Mouse (Mus musculus) left cerebral cortex, adult 2 months (tissue): ENCODE data around the gene Shtn1. TPM values are rescaled to one million over a fixed set of nuclear protein-coding genes. Genes with fewer than 3 reads are reported as not detected.

Experiments used
- DNase-seq, 2 experiments: peaks; one replicate each; pipeline ENCODE4 v3.0.0; 2021 to 2022; ENCODE audit warnings: low spot score in 2 of 2, mixed read lengths in 1 of 2; ENCODE audit errors: extremely low spot score in 1 of 2
- H3K27ac ChIP-seq: fragments of 200-600 bp; 2 replicates; pipeline ENCODE4 v1.8.1; 2022
- H3K4me3 ChIP-seq: fragments of 200-600 bp; 2 replicates; pipeline ENCODE4 v1.8.1; 2022
- CTCF ChIP-seq: fragments of 200-600 bp; IDR thresholded peaks from 2 replicates; pipeline ENCODE4 v1.8.1; 2022; ENCODE audit warnings: antibody characterized with exemption, mild to moderate bottlenecking, moderate library complexity
- intact Hi-C: fragments of 180-260 bp; cut with DNase I; formaldehyde crosslinking; loops from one replicate; pipeline ENCODE4 v1.15.1; 2025
- total RNA-seq, 2 experiments: library from RNA; stranded (reverse); gene quantifications; 2 replicates each; pipeline ENCODE4 v1.2.3; 2021

The Shtn1 gene
- total RNA-seq, 2 experiments from 2014 or later, result 17.6 to 19.5 TPM

- H3K4me3 ChIP-seq, result no peak overlapping the region
- intact Hi-C loops, result no loop called here
- no peak for DNase-seq
- no peak for TF ChIP-seq CTCF
- H3K27ac ChIP-seq, result no peak overlapping the region
Measured at GRCm38 (mm10) chr19:59048852-59049251, 27.0 kb downstream of the Shtn1 start.

- TF ChIP-seq CTCF, result no peak
- intact Hi-C loops, result no loop called here
- Histone ChIP-seq H3K4me3 (no peak overlapping the region), H3K27ac (no peak overlapping the region)
- DNase-seq, result no peak
Measured at GRCm38 (mm10) chr19:59047511-59047910, 28.4 kb downstream of the Shtn1 start.

- intact Hi-C loops, result no loop called here
- no peak for TF ChIP-seq CTCF
- no peak overlapping the region for H3K27ac ChIP-seq
- no peak overlapping the region for H3K4me3 ChIP-seq
- no peak for DNase-seq
Measured at GRCm38 (mm10) chr19:59041086-59041485, 34.8 kb downstream of the Shtn1 start.

GRCm38 (mm10) chr19:59038793-59039192 is 37.1 kb downstream of the Shtn1 start:
- no peak overlapping the region for H3K27ac ChIP-seq
- TF ChIP-seq CTCF, result no peak
- H3K4me3 ChIP-seq, result no peak overlapping the region
- no peak for DNase-seq
- intact Hi-C loops, result no loop called here

- no peak for DNase-seq
- no peak for TF ChIP-seq CTCF
- Histone ChIP-seq H3K4me3 (no peak overlapping the region), H3K27ac (no peak overlapping the region)
- intact Hi-C loops, result no loop called here
Measured at GRCm38 (mm10) chr19:59036811-59037210, 39.1 kb downstream of the Shtn1 start.

- H3K27ac ChIP-seq, result no peak overlapping the region
- intact Hi-C loops, result no loop called here
- no peak overlapping the region for H3K4me3 ChIP-seq
- no peak for TF ChIP-seq CTCF
- DNase-seq, result no peak
Measured at GRCm38 (mm10) chr19:59033241-59033640, 42.7 kb downstream of the Shtn1 start.

GRCm38 (mm10) chr19:59030221-59030620 is 45.7 kb downstream of the Shtn1 start:
- DNase-seq, result no peak
- TF ChIP-seq CTCF, result no peak
- intact Hi-C loops, result no loop called here
- H3K27ac ChIP-seq, result no peak overlapping the region
- H3K4me3 ChIP-seq, result no peak overlapping the region

GRCm38 (mm10) chr19:59029011-59029410 is 46.9 kb downstream of the Shtn1 start:
- DNase-seq, result no peak
- H3K4me3 ChIP-seq, result no peak overlapping the region
- intact Hi-C loops, result no loop called here
- TF ChIP-seq CTCF, result no peak
- H3K27ac ChIP-seq, result no peak overlapping the region

- Histone ChIP-seq H3K27ac (no peak overlapping the region), H3K4me3 (no peak overlapping the region)
- intact Hi-C loops, result no loop called here
- TF ChIP-seq CTCF, result no peak
- peak in 1 of 2 experiments; percentile 32 for DNase-seq
Measured at GRCm38 (mm10) chr19:59028130-59028529, 47.8 kb downstream of the Shtn1 start.

- no peak for TF ChIP-seq CTCF
- Histone ChIP-seq H3K4me3 (no peak overlapping the region), H3K27ac (no peak overlapping the region)
- no peak for DNase-seq
- intact Hi-C loops, result no loop called here
Measured at GRCm38 (mm10) chr19:59023876-59024275, 52.0 kb downstream of the Shtn1 start.

GRCm38 (mm10) chr19:59021644-59022043 is 54.3 kb downstream of the Shtn1 start:
- Histone ChIP-seq H3K27ac (no peak overlapping the region), H3K4me3 (no peak overlapping the region)
- intact Hi-C loops, result no loop called here
- no peak for DNase-seq
- TF ChIP-seq CTCF, result no peak

GRCm38 (mm10) chr19:59010802-59011201 is 65.1 kb downstream of the Shtn1 start:
- intact Hi-C loops, result no loop called here
- H3K4me3 ChIP-seq, result no peak overlapping the region
- H3K27ac ChIP-seq, result no peak overlapping the region
- DNase-seq, result no peak
- no peak for TF ChIP-seq CTCF

GRCm38 (mm10) chr19:59006577-59007340 is 69.1 kb downstream of the Shtn1 start:
- no peak for TF ChIP-seq CTCF
- intact Hi-C loops, result no loop called here
- no peak overlapping the region for H3K27ac ChIP-seq
- H3K4me3 ChIP-seq, result no peak overlapping the region
- no peak for DNase-seq
